Mouse (Mus musculus) G1E (cell line): ENCODE measurements around the gene Pak4. TPM values are rescaled to one million over a fixed set of nuclear protein-coding genes. Genes with fewer than 3 reads are reported as not detected.
"Not testable (repeated sequence)": the region's sequence is repeated elsewhere in the genome, so short reads cannot be mapped to it uniquely, and the experiment has no call there.

Experiments
- ATAC-seq: 2 replicates; pipeline ENCODE4 v1.8.0; 2016; ENCODE audit warnings: mild to moderate bottlenecking; ENCODE audit not compliant: insufficient number of reproducible peaks, poor library complexity, low FRiP score, severe bottlenecking; ENCODE audit errors: extremely low read depth
- DNase-seq: peaks from one replicate; pipeline ENCODE4 v3.0.0; 2012; ENCODE audit warnings: low spot score
- H3K27me3 ChIP-seq: 2 replicates; pipeline ENCODE4 v1.6.1; 2012; ENCODE audit warnings: mild to moderate bottlenecking, low read length, inconsistent platforms; ENCODE audit not compliant: insufficient read depth
- H3K36me3 ChIP-seq: replicated peaks from 2 replicates; pipeline ENCODE3; 2012; ENCODE audit warnings: mild to moderate bottlenecking, inconsistent platforms
- H3K4me1 ChIP-seq: 2 replicates; pipeline ENCODE4 v1.6.1; 2012; ENCODE audit warnings: low read depth, low read length, inconsistent platforms, mixed read lengths; ENCODE audit not compliant: insufficient read depth
- H3K4me3 ChIP-seq: 2 replicates; pipeline ENCODE4 v1.5.1; 2012; ENCODE audit warnings: low read depth, mild to moderate bottlenecking, inconsistent platforms, low read length, moderate library complexity, mixed read lengths
- H3K9me3 ChIP-seq: replicated peaks from 2 replicates; pipeline ENCODE4 v1.6.1; 2012; ENCODE audit warnings: inconsistent platforms
- CTCF ChIP-seq: IDR thresholded peaks from 2 replicates; pipeline ENCODE4 v1.5.1; 2012; ENCODE audit warnings: low read depth, low read length, inconsistent platforms, mixed read lengths
- GATA1 ChIP-seq: IDR thresholded peaks from 2 replicates; pipeline ENCODE4 v1.6.1; 2012; ENCODE audit warnings: borderline replicate concordance, low read length, inconsistent platforms, mixed read lengths
- GATA2 ChIP-seq: IDR thresholded peaks from 2 replicates; pipeline ENCODE4 v1.6.1; 2012; ENCODE audit warnings: low read depth, low read length, inconsistent platforms, borderline replicate concordance
- POLR2AphosphoS5 ChIP-seq: IDR thresholded peaks from 2 replicates; pipeline ENCODE4 v1.6.1; 2012; ENCODE audit warnings: low read depth, low read length, inconsistent platforms; ENCODE audit not compliant: insufficient replicate concordance
- TAL1 ChIP-seq: conservative IDR thresholded peaks from 2 replicates; pipeline ENCODE4 v1.6.1; 2012; ENCODE audit warnings: low read depth, low read length, inconsistent platforms, mixed read lengths
- polyA plus RNA-seq: library from polyadenylated mRNA; stranded (reverse); fragments of >175 nt; gene quantifications from 2 replicates; pipeline ENCODE4 v1.2.3, GENCODE M21; 2012
- total RNA-seq, 2 experiments: library from RNA; stranded (forward) in 1 of 2; stranded (reverse) in 1 of 2; fragments of 200-1000 nt in 1 of 2; fragments of >200 nt in 1 of 2; fragmentation: Nextera tagmentation in 1 of 2; gene quantifications; 2 replicates each; pipeline ENCODE4 v1.2.3; 2014 to 2017

Pak4 gene
- total and polyA plus RNA-seq, 3 experiments = 5.6 to 72.6 (median 16.0) TPM

DNA sequence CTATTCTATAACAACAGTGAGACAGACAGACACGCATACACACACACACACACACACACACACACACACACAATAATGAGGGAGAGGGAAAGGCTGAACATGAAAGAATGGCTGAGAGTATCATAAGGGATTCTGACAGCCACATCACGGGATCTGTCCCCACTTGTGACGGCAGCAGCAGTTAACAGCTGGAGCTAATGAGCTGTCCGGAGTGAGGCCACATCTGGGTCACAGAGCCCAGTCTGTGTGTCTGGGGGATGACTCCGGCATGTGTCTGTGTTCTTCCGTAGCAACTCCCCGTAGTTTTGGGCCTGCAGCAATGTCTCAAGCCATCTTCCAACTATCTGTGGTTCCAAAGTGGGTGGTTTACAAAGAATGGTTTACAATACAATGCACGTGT is 66.0 kb downstream of the Pak4 start:
- H3K4me1 ChIP-seq = peaks cover 6% of the 10 kb centered on the region
- TF ChIP-seq CTCF (no peak), POLR2AphosphoS5 (no peak), TAL1 (no peak), GATA2 (no peak), GATA1 (no peak)
- no peak for ATAC-seq

DNA sequence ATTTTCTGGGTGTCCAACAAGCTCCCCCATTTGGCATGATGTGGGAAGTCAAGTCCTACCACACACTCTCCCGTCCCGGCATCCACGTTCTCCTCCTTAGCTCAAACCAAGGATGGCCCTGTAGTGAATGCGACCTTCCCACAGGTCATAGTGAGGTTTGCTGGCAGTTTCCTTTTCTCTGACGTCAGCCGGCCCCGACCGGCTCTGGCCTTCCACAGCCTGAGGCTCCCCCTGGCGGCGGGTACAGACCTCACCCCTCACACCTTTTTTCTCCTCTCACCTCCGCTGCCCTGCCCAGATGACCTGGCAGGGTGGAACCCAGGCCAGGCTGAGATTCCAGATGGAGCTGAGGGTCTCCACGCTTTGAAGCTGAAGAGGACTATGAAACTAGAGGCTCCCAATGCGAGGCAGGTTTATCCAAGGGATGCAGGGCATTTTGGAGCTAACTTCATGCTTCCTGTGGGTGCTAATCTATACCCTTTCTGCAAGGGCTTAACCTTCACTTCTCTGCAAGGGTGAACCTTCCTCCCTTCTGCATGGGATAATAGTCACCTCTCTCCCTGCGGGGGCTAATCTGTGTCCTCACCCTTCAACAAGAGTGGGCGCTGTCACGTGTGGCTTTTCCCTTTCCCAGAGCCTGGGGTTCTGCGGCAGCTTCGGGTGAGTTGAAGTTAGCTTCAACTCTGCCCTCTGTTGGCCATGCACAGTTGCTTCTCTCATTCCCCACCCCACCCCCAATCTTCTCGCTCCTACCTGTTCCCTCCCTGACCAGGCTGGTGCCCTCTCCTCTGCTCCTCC is 69.9 kb downstream of the Pak4 start:
- peak; percentile 77 for DNase-seq

More for the DNA sequence above, 66.0 kb downstream of the Pak4 start:
- Histone ChIP-seq H3K9me3 (no peaks in the 10 kb centered on the region), H3K4me3 (no peak overlapping the region), H3K27me3 (peaks cover 16% of the 10 kb centered on the region; the same call in 1 of the 2 replicates), H3K36me3 (no peaks in the 10 kb centered on the region)
- DNase-seq = no peak

DNA sequence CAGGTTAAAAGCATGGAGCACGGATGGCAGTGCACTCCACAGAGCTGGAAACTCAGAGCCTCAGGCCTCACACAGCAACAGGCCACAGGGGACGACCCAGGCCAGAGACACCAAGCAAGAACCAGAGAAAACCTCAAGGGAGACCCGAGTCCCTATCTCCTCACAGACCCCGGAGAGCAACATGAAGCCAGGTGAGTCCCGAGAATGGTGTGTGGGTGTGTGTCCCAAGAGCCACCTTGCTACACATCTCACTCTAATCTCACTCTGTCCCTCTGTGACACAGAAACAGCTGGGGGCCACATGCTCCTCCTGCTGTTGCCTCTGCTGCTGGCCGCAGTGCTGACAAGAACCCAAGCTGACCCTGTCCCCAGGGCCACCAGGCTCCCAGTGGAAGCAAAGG is 75.4 kb downstream of the Pak4 start, which contains the start of gene Ifnl3:
Gene Ifnl3, plus strand, starts transcription at position 301 of the 400 bp plus-strand sequence.
- ATAC-seq, H3K4me1 ChIP-seq, H3K36me3 ChIP-seq, H3K4me3 ChIP-seq, DNase-seq, H3K9me3 ChIP-seq: not testable (repeated sequence)
- peaks cover 11% of the 10 kb centered on the region for H3K27me3 ChIP-seq

More for the DNA sequence above, 69.9 kb downstream of the Pak4 start:
- ATAC-seq = 0 out of 2 replicates have a peak, but pooled peaks have one; percentile 34
- Histone ChIP-seq H3K27me3 (peaks cover 21% of the 10 kb centered on the region; the same call in 1 of the 2 replicates), H3K4me1 (peaks cover 6% of the 10 kb centered on the region), H3K36me3 (no peaks in the 10 kb centered on the region), H3K9me3 (no peaks in the 10 kb centered on the region), H3K4me3 (no peak overlapping the region)
- TF ChIP-seq CTCF (no peak; the same call in 1 of the 2 replicates), TAL1 (no peak), GATA1 (no peak), POLR2AphosphoS5 (no peak), GATA2 (no peak)

DNA sequence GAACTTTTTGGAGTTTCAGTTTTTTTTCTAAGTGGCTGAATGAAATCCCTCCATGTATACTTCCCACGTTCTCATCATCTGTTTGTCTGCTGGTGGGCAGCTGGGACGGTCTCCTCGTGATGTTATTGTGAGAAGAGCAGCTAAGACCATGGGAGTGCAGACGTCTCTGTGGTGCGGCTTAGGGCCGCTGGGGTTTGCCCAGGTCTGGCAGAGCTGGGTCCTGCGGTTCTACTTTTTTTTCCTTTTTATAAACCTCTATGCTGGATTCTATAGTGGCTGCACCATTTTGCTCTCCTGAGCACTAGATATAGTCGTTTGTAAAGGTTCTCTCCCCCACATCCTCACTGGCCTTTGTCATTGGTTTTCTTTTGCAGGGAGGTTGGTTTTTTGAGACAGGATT is 86.5 kb downstream of the Pak4 start:
- Histone ChIP-seq H3K4me1 (no peaks in the 10 kb centered on the region), H3K36me3 (no peaks in the 10 kb centered on the region), H3K4me3 (no peak overlapping the region), H3K9me3 (no peaks in the 10 kb centered on the region), H3K27me3 (peaks cover 5% of the 10 kb centered on the region; the same call in 1 of the 2 replicates)
- no peak for ATAC-seq
- TF ChIP-seq CTCF = no peak
- TF ChIP-seq GATA1 = no peak
- TF ChIP-seq GATA2 = no peak
- no peak for TF ChIP-seq TAL1
- no peak for TF ChIP-seq POLR2AphosphoS5
- no peak for DNase-seq

DNA sequence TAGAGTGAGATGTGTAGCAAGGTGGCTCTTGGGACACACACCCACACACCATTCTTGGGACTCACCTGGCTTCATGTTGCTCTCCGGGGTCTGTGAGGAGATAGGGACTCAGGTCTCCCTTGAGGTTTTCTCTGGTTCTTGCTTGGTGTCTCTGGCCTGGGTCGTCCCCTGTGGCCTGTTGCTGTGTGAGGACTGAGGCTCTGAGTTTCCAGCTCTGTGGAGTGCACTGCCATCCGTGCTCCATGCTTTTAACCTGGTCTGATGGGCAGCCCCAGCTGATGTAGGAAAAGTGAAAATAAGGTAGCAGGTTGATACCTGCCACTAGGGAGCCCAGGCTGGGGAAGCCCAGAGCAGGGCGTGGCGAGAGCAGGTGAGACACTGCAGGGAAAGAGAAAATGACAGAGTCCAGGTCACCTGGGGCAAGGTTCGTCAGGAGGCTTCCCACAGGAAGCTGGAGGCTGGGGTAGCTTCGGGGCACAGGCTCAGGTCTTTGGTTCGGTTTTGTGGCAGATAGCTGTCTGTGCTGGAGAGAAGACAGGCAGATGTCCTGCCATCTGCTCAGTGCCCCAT is 87.5 kb downstream of the Pak4 start, which contains the start of gene Ifnl2:
Gene Ifnl2, minus strand, starts transcription at position 51 of the 570 bp plus-strand sequence.
- DNase-seq, H3K36me3 ChIP-seq, ATAC-seq, H3K4me1 ChIP-seq, H3K4me3 ChIP-seq, H3K27me3 ChIP-seq, H3K9me3 ChIP-seq: not testable (repeated sequence)

DNA sequence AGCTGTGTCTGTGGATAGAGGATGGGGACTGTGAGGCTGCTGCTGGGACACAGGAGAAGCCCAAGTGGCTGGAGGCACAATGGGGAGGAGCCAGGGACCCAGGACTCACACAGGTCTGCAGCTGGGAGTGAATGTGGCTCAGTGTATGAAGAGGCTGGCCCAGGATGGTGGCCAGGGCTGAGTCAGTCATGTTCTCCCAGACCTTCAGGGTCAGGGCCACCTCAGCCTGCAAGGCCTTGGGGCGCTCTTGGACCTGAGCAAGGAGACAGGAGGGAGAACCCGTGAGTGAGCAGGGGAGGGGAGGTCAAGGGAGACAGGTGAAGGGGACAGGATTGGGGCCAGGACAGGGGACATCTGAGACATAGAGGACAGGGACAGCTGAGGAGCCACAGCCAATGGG is 88.9 kb downstream of the Pak4 start:
- not testable (repeated sequence) for H3K9me3 ChIP-seq, DNase-seq, ATAC-seq, H3K4me1 ChIP-seq, H3K36me3 ChIP-seq, H3K4me3 ChIP-seq, H3K27me3 ChIP-seq

Other genes starting within 250 kb of the Pak4 start
Only the 20 nearest of the 24 such genes appear.
- 39.0 and 42.8 TPM in 2 replicates for gene Zfp36, start 217.9 kb downstream of the Pak4 start, total RNA-seq (2014; fragmentation: Nextera tagmentation)
- gene Zfp36, start 217.9 kb downstream of the Pak4 start, total RNA-seq (2017) = 20.4 and 21.3 TPM in 2 replicates
- gene Zfp36, start 217.9 kb downstream of the Pak4 start, polyA plus RNA-seq = 25.5 and 28.3 TPM in 2 replicates
- gene Med29, start 205.5 kb downstream of the Pak4 start, total RNA-seq (2014; fragmentation: Nextera tagmentation) = 15.4 and 21.9 TPM in 2 replicates
- gene Med29, start 205.5 kb downstream of the Pak4 start, total RNA-seq (2017) = 17.7 and 21.0 TPM in 2 replicates
- gene Med29, start 205.5 kb downstream of the Pak4 start, polyA plus RNA-seq = 11.2 and 14.8 TPM in 2 replicates
- 66.6 and 68.5 TPM in 2 replicates for gene Paf1, start 205.2 kb downstream of the Pak4 start, total RNA-seq (2014; fragmentation: Nextera tagmentation)
- gene Paf1, start 205.2 kb downstream of the Pak4 start, total RNA-seq (2017) = 69.1 and 96.2 TPM in 2 replicates
- 103 and 170 TPM in 2 replicates for gene Paf1, start 205.2 kb downstream of the Pak4 start, polyA plus RNA-seq
- gene Gmfg, start 160.7 kb downstream of the Pak4 start, total RNA-seq (2014; fragmentation: Nextera tagmentation) = 38.5 and 40.1 TPM in 2 replicates
- 249 and 272 TPM in 2 replicates for gene Gmfg, start 160.7 kb downstream of the Pak4 start, total RNA-seq (2017)
- 7.9 and 8.4 TPM in 2 replicates for gene Gmfg, start 160.7 kb downstream of the Pak4 start, polyA plus RNA-seq
- gene Lrfn1, start 146.2 kb downstream of the Pak4 start, total RNA-seq (2014; fragmentation: Nextera tagmentation) = not detected in 2 replicates
- gene Lrfn1, start 146.2 kb downstream of the Pak4 start, total RNA-seq (2017) = 0.11 TPM in 1 of 2 replicates, not detected in the other
- 0.02 and 0.03 TPM in 2 replicates for gene Lrfn1, start 146.2 kb downstream of the Pak4 start, polyA plus RNA-seq
- not detected in 2 replicates for gene Ifnl2, start 87.7 kb downstream of the Pak4 start, total RNA-seq (2014; fragmentation: Nextera tagmentation)
- gene Ifnl2, start 87.7 kb downstream of the Pak4 start, total RNA-seq (2017) = 0.27 TPM in 1 of 2 replicates, not detected in the other
- gene Ifnl2, start 87.7 kb downstream of the Pak4 start, polyA plus RNA-seq = not detected in 2 replicates
- gene Ifnl3, start 75.3 kb downstream of the Pak4 start, total RNA-seq (2014; fragmentation: Nextera tagmentation) = not detected in 2 replicates
- not detected in 2 replicates for gene Ifnl3, start 75.3 kb downstream of the Pak4 start, total RNA-seq (2017)
- not detected in 2 replicates for gene Ifnl3, start 75.3 kb downstream of the Pak4 start, polyA plus RNA-seq
- not detected in 2 replicates for gene Sycn, start 57.3 kb downstream of the Pak4 start, total RNA-seq (2014; fragmentation: Nextera tagmentation)
- not detected in 2 replicates for gene Sycn, start 57.3 kb downstream of the Pak4 start, total RNA-seq (2017)
- gene Sycn, start 57.3 kb downstream of the Pak4 start, polyA plus RNA-seq = not detected in 2 replicates
- gene Nccrp1, start 50.9 kb downstream of the Pak4 start, total RNA-seq (2014; fragmentation: Nextera tagmentation) = not detected in 2 replicates
- gene Nccrp1, start 50.9 kb downstream of the Pak4 start, total RNA-seq (2017) = not detected in 2 replicates
- gene Nccrp1, start 50.9 kb downstream of the Pak4 start, polyA plus RNA-seq = 0.07 TPM in 1 of 2 replicates, not detected in the other
- 62.7 and 75.9 TPM in 2 replicates for gene Samd4b, start within 50 bp of the Pak4 start, total RNA-seq (2014; fragmentation: Nextera tagmentation)
- 3.8 and 4.4 TPM in 2 replicates for gene Samd4b, start within 50 bp of the Pak4 start, total RNA-seq (2017)
- 88.8 and 104 TPM in 2 replicates for gene Samd4b, start within 50 bp of the Pak4 start, polyA plus RNA-seq
- not detected in 2 replicates for gene Acp7, start 33.1 kb upstream of the Pak4 start, total RNA-seq (2014; fragmentation: Nextera tagmentation)
- 0.11 TPM in 1 of 2 replicates, not detected in the other for gene Acp7, start 33.1 kb upstream of the Pak4 start, total RNA-seq (2017)
- gene Acp7, start 33.1 kb upstream of the Pak4 start, polyA plus RNA-seq = not detected in 2 replicates
- not detected in 2 replicates for gene Fbxo27, start 94.7 kb upstream of the Pak4 start, total RNA-seq (2014; fragmentation: Nextera tagmentation)
- not detected in 2 replicates for gene Fbxo27, start 94.7 kb upstream of the Pak4 start, total RNA-seq (2017)
- not detected in 2 replicates for gene Fbxo27, start 94.7 kb upstream of the Pak4 start, polyA plus RNA-seq
- not detected in 2 replicates for gene Fbxo17, start 118.6 kb upstream of the Pak4 start, total RNA-seq (2014; fragmentation: Nextera tagmentation)
- 0.27 TPM in 1 of 2 replicates, not detected in the other for gene Fbxo17, start 118.6 kb upstream of the Pak4 start, total RNA-seq (2017)
- not detected in 2 replicates for gene Fbxo17, start 118.6 kb upstream of the Pak4 start, polyA plus RNA-seq
- 12.3 and 14.2 TPM in 2 replicates for gene Mrps12, start 143.6 kb upstream of the Pak4 start, total RNA-seq (2014; fragmentation: Nextera tagmentation)
- gene Mrps12, start 143.6 kb upstream of the Pak4 start, total RNA-seq (2017) = 24.8 and 33.9 TPM in 2 replicates
- gene Mrps12, start 143.6 kb upstream of the Pak4 start, polyA plus RNA-seq = 217 and 283 TPM in 2 replicates
- gene Sars2, start 143.8 kb upstream of the Pak4 start, total RNA-seq (2014; fragmentation: Nextera tagmentation) = 10.1 and 17.1 TPM in 2 replicates
- 9.1 and 10.0 TPM in 2 replicates for gene Sars2, start 143.8 kb upstream of the Pak4 start, total RNA-seq (2017)
- gene Sars2, start 143.8 kb upstream of the Pak4 start, polyA plus RNA-seq = 33.4 and 41.5 TPM in 2 replicates
- gene Ccer2, start 158.0 kb upstream of the Pak4 start, total RNA-seq (2014; fragmentation: Nextera tagmentation) = not detected in 2 replicates
- gene Ccer2, start 158.0 kb upstream of the Pak4 start, total RNA-seq (2017) = not detected in 2 replicates
- not detected in 2 replicates for gene Ccer2, start 158.0 kb upstream of the Pak4 start, polyA plus RNA-seq
- 50.1 and 60.0 TPM in 2 replicates for gene Sirt2, start 168.6 kb upstream of the Pak4 start, total RNA-seq (2014; fragmentation: Nextera tagmentation)
- gene Sirt2, start 168.6 kb upstream of the Pak4 start, total RNA-seq (2017) = 34.1 and 36.4 TPM in 2 replicates
- 103 and 114 TPM in 2 replicates for gene Sirt2, start 168.6 kb upstream of the Pak4 start, polyA plus RNA-seq
- gene Nfkbib, start 169.3 kb upstream of the Pak4 start, total RNA-seq (2014; fragmentation: Nextera tagmentation) = 21.1 and 30.4 TPM in 2 replicates
- gene Nfkbib, start 169.3 kb upstream of the Pak4 start, total RNA-seq (2017) = 9.5 and 10.7 TPM in 2 replicates
- gene Nfkbib, start 169.3 kb upstream of the Pak4 start, polyA plus RNA-seq = 109 and 136 TPM in 2 replicates
- 1.8 TPM in 1 of 2 replicates, not detected in the other for gene Rinl, start 190.8 kb upstream of the Pak4 start, total RNA-seq (2014; fragmentation: Nextera tagmentation)
- 1.2 and 1.4 TPM in 2 replicates for gene Rinl, start 190.8 kb upstream of the Pak4 start, total RNA-seq (2017)
- gene Rinl, start 190.8 kb upstream of the Pak4 start, polyA plus RNA-seq = 1.4 and 1.8 TPM in 2 replicates
- gene Hnrnpl, start 210.4 kb upstream of the Pak4 start, total RNA-seq (2014; fragmentation: Nextera tagmentation) = 442 and 470 TPM in 2 replicates
- gene Hnrnpl, start 210.4 kb upstream of the Pak4 start, total RNA-seq (2017) = 251 and 279 TPM in 2 replicates
- 430 and 529 TPM in 2 replicates for gene Hnrnpl, start 210.4 kb upstream of the Pak4 start, polyA plus RNA-seq